Mouse (Mus musculus): ENCODE data around the gene Rpl6. TPM values are rescaled to one million over a fixed set of nuclear protein-coding genes. Genes with fewer than 3 reads are reported as not detected.

Rpl6 gene
- polyA plus RNA-seq (2014; fragmentation: Illumina TruSeq; extraction: RNeasy Lipid Tissue Mini Kit (QIAGEN cat#74804); ENCODE audit: low read depth, low replicate concordance), result 257 TPM

GRCm38 (mm10) chr5:121204132-121205089 is at the start of gene Rpl6:
Gene Rpl6 (plus strand): TSS chr5:121204481.

GRCm38 (mm10) chr5:121190836-121191583 is 13.3 kb upstream of the Rpl6 start, which contains the start of gene Ptpn11:
Gene Ptpn11 (minus strand): TSS chr5:121191397.

DNA sequence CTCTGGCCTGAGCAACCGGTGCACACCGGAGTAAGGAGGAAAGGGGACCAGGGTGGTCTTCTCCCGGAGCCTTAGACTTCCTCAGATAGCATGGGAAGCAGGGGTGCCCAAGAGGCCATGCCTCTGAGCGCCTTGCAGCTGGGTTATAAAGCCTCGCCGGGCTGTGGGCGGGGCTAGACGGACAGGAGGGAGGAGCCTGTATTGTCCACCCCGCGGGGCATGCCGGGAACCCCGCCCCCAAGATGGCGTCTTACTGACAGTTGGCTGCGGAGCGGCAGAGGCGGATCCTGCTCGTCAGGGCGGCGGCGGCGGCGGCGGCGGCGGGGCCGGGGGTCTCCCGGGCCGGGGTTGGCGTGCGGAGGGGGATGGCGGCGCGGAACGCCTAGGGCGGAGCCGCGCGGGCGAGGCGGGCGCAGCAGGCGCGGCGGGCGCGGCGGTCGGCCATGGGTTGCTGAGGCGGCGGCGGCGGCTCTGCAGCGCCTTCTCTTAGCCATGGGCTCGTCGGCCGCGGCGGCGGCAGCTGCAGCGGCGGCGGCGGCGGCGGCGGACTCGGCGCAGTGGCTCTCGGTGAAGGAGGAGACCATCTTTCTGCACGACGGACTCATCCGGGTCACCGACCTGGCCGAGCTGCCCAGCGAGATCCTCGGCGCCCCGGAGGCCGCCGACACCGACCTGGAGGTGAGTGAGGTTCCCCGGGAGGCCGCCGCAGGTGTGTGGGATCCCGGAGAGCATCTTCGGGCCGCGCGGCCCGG is 15.9 kb downstream of the Rpl6 start, which contains the start of gene Hectd4:
Hectd4 (plus strand) TSS at position 240 of the 752 bp plus-strand sequence.

Other genes starting within 250 kb of the Rpl6 start
- not detected for gene Rph3a, start 194.4 kb upstream of the Rpl6 start, polyA plus RNA-seq (2014; fragmentation: Illumina TruSeq; extraction: RNeasy Lipid Tissue Mini Kit (QIAGEN cat#74804); ENCODE audit: low read depth, low replicate concordance)
- 26.6 TPM for gene Ptpn11, start 13.1 kb upstream of the Rpl6 start, polyA plus RNA-seq (2014; fragmentation: Illumina TruSeq; extraction: RNeasy Lipid Tissue Mini Kit (QIAGEN cat#74804); ENCODE audit: low read depth, low replicate concordance)
- 4.0 TPM for gene Hectd4, start 15.7 kb downstream of the Rpl6 start, polyA plus RNA-seq (2014; fragmentation: Illumina TruSeq; extraction: RNeasy Lipid Tissue Mini Kit (QIAGEN cat#74804); ENCODE audit: low read depth, low replicate concordance)
- 24.5 TPM for gene Trafd1, start 181.2 kb downstream of the Rpl6 start, polyA plus RNA-seq (2014; fragmentation: Illumina TruSeq; extraction: RNeasy Lipid Tissue Mini Kit (QIAGEN cat#74804); ENCODE audit: low read depth, low replicate concordance)
- gene Naa25, start 193.5 kb downstream of the Rpl6 start, polyA plus RNA-seq (2014; fragmentation: Illumina TruSeq; extraction: RNeasy Lipid Tissue Mini Kit (QIAGEN cat#74804); ENCODE audit: low read depth, low replicate concordance), result 27.3 TPM
- gene Tmem116, start 247.4 kb downstream of the Rpl6 start, polyA plus RNA-seq (2014; fragmentation: Illumina TruSeq; extraction: RNeasy Lipid Tissue Mini Kit (QIAGEN cat#74804); ENCODE audit: low read depth, low replicate concordance), result not detected
- 10.6 TPM for gene Erp29, start 248.0 kb downstream of the Rpl6 start, polyA plus RNA-seq (2014; fragmentation: Illumina TruSeq; extraction: RNeasy Lipid Tissue Mini Kit (QIAGEN cat#74804); ENCODE audit: low read depth, low replicate concordance)